ENCODE assay signal across 11 mouse cellular contexts in genomic region chr10:94443453-94443852, GRCm38 (mm10).
"Had no signal": no experiment of that assay in that cellular context is flagged by ENCODE, and none has a peak within 500 bp of the region (broad histone marks: within the 10 kb centered on the region; RNA-seq: fewer than 3 reads in every experiment).

No protein-coding gene starts in this region.

- H3K9me3 ChIP-seq: limb, embryonic 10.5 days; lung, embryonic 15.5 days; midbrain, embryonic 13.5 days; neural tube, embryonic 12.5 days had no signal

- H3K4me2 ChIP-seq: liver, embryonic 11.5 days; lung, embryonic 15.5 days; midbrain, embryonic 13.5 days; neural tube, embryonic 12.5 days had no signal

- H3K9ac ChIP-seq: lung, embryonic 15.5 days; midbrain, embryonic 13.5 days; neural tube, embryonic 12.5 days had no signal

- H3K27me3 ChIP-seq: lung, embryonic 15.5 days; midbrain, embryonic 13.5 days; neural tube, embryonic 12.5 days had no signal

- DNase-seq: kidney, postnatal 25 days; lung, postnatal 14 days; right cerebral cortex, postnatal 14 days; thymus, postnatal 36 days had no signal

- H3K4me1 ChIP-seq: neural tube, embryonic 12.5 days had no signal

- H3K36me3 ChIP-seq: limb, embryonic 10.5 days; lung, embryonic 15.5 days; midbrain, embryonic 13.5 days; neural tube, embryonic 12.5 days had no signal

- ATAC-seq: midbrain, embryonic 13.5 days had no signal

- H3K27ac ChIP-seq: left cerebral cortex, adult 2 months; limb, embryonic 10.5 days; lung, embryonic 15.5 days; macrophage; midbrain, embryonic 13.5 days; neural tube, embryonic 12.5 days had no signal

- H3K4me3 ChIP-seq: left cerebral cortex, adult 2 months; limb, embryonic 10.5 days; lung, embryonic 15.5 days; midbrain, embryonic 13.5 days; neural tube, embryonic 12.5 days had no signal
